Mouse (Mus musculus) heart, postnatal 36 days (tissue): ENCODE measurements at regions not wholly inside any gene's neighbourhood (a gene's known extent, or its start where the extent isn't known, plus 50 kb on each side); places are given as distances from the start of the nearest gene placed in this dataset.

Source experiments
- microRNA-seq, 2 experiments: library from miRNA; unstranded; fragments of <30 nt; microRNA quantifications; one replicate each; pipeline ENCODE4 v1.2.0; 2021; ENCODE audit warnings: borderline number of aligned reads in 2 of 2

Small RNA genes lying in the stretch of these regions (microRNA-seq; reads per million reads assigned to microRNA genes)
- 0 reads per million in 2 experiments for gene Gm22402
